Mouse (Mus musculus) lung, embryonic 14.5 days (tissue): ENCODE measurements around the gene Cntnap2. TPM values are rescaled to one million over a fixed set of nuclear protein-coding genes. Genes with fewer than 3 reads are reported as not detected.

Experiments used
- ATAC-seq: fragments of 200-750 bp; cut with Nextera tagmentation; 2 replicates; pipeline ENCODE4 v1.8.0; 2017; ENCODE audit warnings: mild to moderate bottlenecking, moderate TSS enrichment, moderate library complexity; ENCODE audit not compliant: insufficient read depth
- DNase-seq: peaks from one replicate; pipeline ENCODE4 v3.0.0-alpha.2; 2015
- H3K27ac ChIP-seq: fragments of 300-500 bp; sonication (generic); 2 replicates; pipeline ENCODE4 v1.5.1; 2014; ENCODE audit warnings: low read depth, mild to moderate bottlenecking, moderate library complexity
- H3K27me3 ChIP-seq: fragments of 300-500 bp; sonication (generic); 2 replicates; pipeline ENCODE4 v1.6.1; 2014; ENCODE audit warnings: low read length, control low read depth; ENCODE audit not compliant: insufficient read depth
- H3K36me3 ChIP-seq: fragments of 300-500 bp; sonication (generic); 2 replicates; pipeline ENCODE4 v1.6.1; 2014; ENCODE audit warnings: control low read depth; ENCODE audit not compliant: insufficient read depth
- H3K4me1 ChIP-seq: fragments of 300-500 bp; sonication (generic); 2 replicates; pipeline ENCODE4 v1.6.1; 2014; ENCODE audit warnings: antibody characterized with exemption, control low read depth; ENCODE audit not compliant: insufficient read depth
- H3K4me2 ChIP-seq: fragments of 300-500 bp; sonication (generic); 2 replicates; pipeline ENCODE4 v1.6.1; 2014; ENCODE audit warnings: mild to moderate bottlenecking
- H3K4me3 ChIP-seq: fragments of 300-500 bp; sonication (generic); 2 replicates; pipeline ENCODE4 v1.5.1; 2014; ENCODE audit warnings: low read depth, low read length
- H3K9ac ChIP-seq: fragments of 300-500 bp; sonication (generic); 2 replicates; pipeline ENCODE4 v1.6.1; 2014
- H3K9me3 ChIP-seq: fragments of 300-500 bp; sonication (generic); 2 replicates; pipeline ENCODE4 v1.6.1; 2016; ENCODE audit warnings: low read depth, low read length, control low read depth
- CTCF ChIP-seq: IDR thresholded peaks from 2 replicates; pipeline ENCODE4 v1.5.1; 2016; ENCODE audit warnings: antibody characterized with exemption, low read depth
- WGBS: fragments of 180-500 bp; shearing (Covaris S2); extraction: QIAGEN DNeasy Blood & Tissue Kit; methylation state at CpG from one replicate; pipeline ENCODE4 v1.1.7; 2014; 5-methylcytosine and 5-hydroxymethylcytosine counted together
- polyA plus RNA-seq: library from polyadenylated mRNA; unstranded; fragments of >200 nt; fragmentation: Nextera tagmentation; extraction: Ambion mirVana; gene quantifications from 2 replicates; pipeline ENCODE4 v1.2.1, GENCODE M21; 2014

Gene Cntnap2
- polyA plus RNA-seq, 1 experiment from 2014 or later = 1.0 TPM

GRCm38 (mm10) chr6:45113613-45114012, 54.5 kb downstream of the Cntnap2 start:
- H3K9me3 ChIP-seq = no peaks in the 10 kb centered on the region
- no peak for TF ChIP-seq CTCF
- ATAC-seq = no peak
- no peak overlapping the region for H3K4me3 ChIP-seq
- H3K27ac ChIP-seq = no peak overlapping the region
- no peaks in the 10 kb centered on the region for H3K36me3 ChIP-seq
- DNase-seq = no peak
- H3K9ac ChIP-seq = no peak overlapping the region
- no peak overlapping the region for H3K4me2 ChIP-seq
- no peaks in the 10 kb centered on the region for H3K4me1 ChIP-seq
- H3K27me3 ChIP-seq = no peaks in the 10 kb centered on the region

DNA sequence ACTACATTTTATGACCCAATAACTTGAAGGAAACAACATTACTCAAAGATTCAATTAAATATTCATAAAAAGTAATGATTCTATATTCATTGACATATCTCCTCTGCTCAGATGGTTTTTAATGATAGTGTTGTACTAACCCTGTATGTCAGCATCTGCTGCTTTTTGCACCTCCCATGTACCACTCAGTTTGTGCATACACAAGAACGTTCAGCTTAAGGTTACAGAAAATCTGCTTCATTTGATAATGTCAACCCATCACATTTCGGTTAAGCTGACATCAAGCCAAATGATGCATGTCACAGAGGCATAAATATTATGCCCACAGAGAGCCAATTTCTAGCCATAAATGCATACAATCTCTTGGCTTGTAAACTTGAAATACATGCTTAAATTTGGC, 85.7 kb downstream of the Cntnap2 start:
- no peaks in the 10 kb centered on the region for H3K27me3 ChIP-seq
- no peak overlapping the region for H3K9ac ChIP-seq
- H3K4me2 ChIP-seq = no peak overlapping the region
- no peak overlapping the region for H3K27ac ChIP-seq
- WGBS = 67% methylated on average over 2 of the region's 2 CpGs
- H3K4me3 ChIP-seq = no peak overlapping the region
- no peaks in the 10 kb centered on the region for H3K4me1 ChIP-seq
- no peak for DNase-seq
- H3K9me3 ChIP-seq = no peaks in the 10 kb centered on the region
- ATAC-seq = no peak
- no peak for TF ChIP-seq CTCF
- H3K36me3 ChIP-seq = no peaks in the 10 kb centered on the region

GRCm38 (mm10) chr6:45205039-45205438, 145.9 kb downstream of the Cntnap2 start:
- no peaks in the 10 kb centered on the region for H3K36me3 ChIP-seq
- no peak for DNase-seq
- no peaks in the 10 kb centered on the region for H3K9me3 ChIP-seq
- no peaks in the 10 kb centered on the region for H3K4me1 ChIP-seq
- ATAC-seq = no peak
- H3K27me3 ChIP-seq = no peaks in the 10 kb centered on the region
- H3K9ac ChIP-seq = no peak overlapping the region
- 64% methylated on average over 2 of the region's 2 CpGs for WGBS
- H3K4me2 ChIP-seq = no peak overlapping the region
- no peak for TF ChIP-seq CTCF
- H3K27ac ChIP-seq = no peak overlapping the region
- H3K4me3 ChIP-seq = no peak overlapping the region

GRCm38 (mm10) chr6:45214330-45214729, 155.2 kb downstream of the Cntnap2 start:
- DNase-seq = no peak
- TF ChIP-seq CTCF = no peak
- Histone ChIP-seq H3K4me2 (no peak overlapping the region), H3K9me3 (no peaks in the 10 kb centered on the region), H3K9ac (no peak overlapping the region), H3K27me3 (no peaks in the 10 kb centered on the region), H3K27ac (no peak overlapping the region), H3K4me1 (no peaks in the 10 kb centered on the region), H3K36me3 (no peaks in the 10 kb centered on the region), H3K4me3 (no peak overlapping the region)
- ATAC-seq = no peak
- WGBS = 56% methylated on average over 1 of the region's 1 CpGs

GRCm38 (mm10) chr6:45229002-45229401, 169.8 kb downstream of the Cntnap2 start:
- Histone ChIP-seq H3K9ac (no peak overlapping the region), H3K27ac (no peak overlapping the region), H3K9me3 (no peaks in the 10 kb centered on the region), H3K27me3 (no peaks in the 10 kb centered on the region), H3K36me3 (no peaks in the 10 kb centered on the region), H3K4me2 (no peak overlapping the region), H3K4me3 (no peak overlapping the region), H3K4me1 (no peaks in the 10 kb centered on the region)
- TF ChIP-seq CTCF = no peak
- 90% methylated on average over 1 of the region's 1 CpGs for WGBS
- ATAC-seq = no peak
- DNase-seq = no peak

GRCm38 (mm10) chr6:45232571-45232970, 173.4 kb downstream of the Cntnap2 start:
- Histone ChIP-seq H3K4me3 (no peak overlapping the region), H3K27ac (no peak overlapping the region), H3K9ac (no peak overlapping the region), H3K4me1 (no peaks in the 10 kb centered on the region), H3K4me2 (no peak overlapping the region), H3K27me3 (no peaks in the 10 kb centered on the region), H3K36me3 (no peaks in the 10 kb centered on the region), H3K9me3 (no peaks in the 10 kb centered on the region)
- 86% methylated on average over 3 of the region's 3 CpGs for WGBS
- DNase-seq (no peak), ATAC-seq (no peak)
- TF ChIP-seq CTCF = no peak

DNA sequence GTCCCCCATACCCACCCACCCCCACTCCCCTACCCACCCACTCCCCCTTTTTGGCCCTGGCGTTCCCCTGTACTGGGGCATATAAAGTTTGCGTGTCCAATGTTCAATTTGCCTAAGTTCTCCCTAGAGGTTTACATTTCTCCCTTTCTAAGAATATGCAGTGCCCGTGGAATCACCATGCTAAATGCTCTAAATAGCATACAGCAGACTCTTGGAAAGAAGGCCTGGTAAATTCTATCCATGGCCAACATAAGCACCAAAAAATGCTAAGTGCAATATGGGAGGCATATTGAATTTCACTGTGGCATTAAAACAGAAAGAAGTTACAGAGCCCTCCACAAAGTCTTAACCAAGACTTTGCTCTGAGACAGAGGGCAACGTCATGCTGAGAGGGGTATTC, 177.4 kb downstream of the Cntnap2 start:
- ATAC-seq (no peak), DNase-seq (no peak)
- TF ChIP-seq CTCF = no peak
- Histone ChIP-seq H3K27me3 (no peaks in the 10 kb centered on the region), H3K4me3 (no peak overlapping the region), H3K9ac (no peak overlapping the region), H3K9me3 (no peaks in the 10 kb centered on the region), H3K4me2 (no peak overlapping the region), H3K27ac (no peak overlapping the region), H3K4me1 (no peaks in the 10 kb centered on the region), H3K36me3 (no peaks in the 10 kb centered on the region)
- WGBS = 85% methylated on average over 4 of the region's 4 CpGs

DNA sequence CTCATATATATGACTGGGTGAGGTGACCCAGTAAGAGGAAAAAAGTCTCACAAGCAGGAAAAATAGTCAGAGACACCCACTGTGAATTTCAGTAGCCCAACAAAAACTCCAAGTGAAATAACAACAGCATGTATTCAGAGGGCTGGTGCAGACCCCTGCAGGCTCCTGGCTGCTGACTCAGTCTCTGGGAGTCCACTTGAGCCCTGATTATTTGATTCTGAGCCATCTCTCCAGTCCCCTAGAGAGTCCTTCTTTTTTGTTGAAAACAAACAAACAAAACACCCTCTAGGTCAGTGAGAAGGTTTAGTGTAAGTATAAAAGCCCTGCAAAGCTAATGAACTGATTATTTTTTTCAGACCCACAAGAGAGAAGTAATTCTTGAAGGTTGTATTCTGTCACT, 179.0 kb downstream of the Cntnap2 start:
- no peak for TF ChIP-seq CTCF
- Histone ChIP-seq H3K36me3 (no peaks in the 10 kb centered on the region), H3K4me1 (no peaks in the 10 kb centered on the region), H3K9ac (no peak overlapping the region), H3K4me2 (no peak overlapping the region), H3K9me3 (no peaks in the 10 kb centered on the region), H3K4me3 (no peak overlapping the region), H3K27ac (no peak overlapping the region), H3K27me3 (no peaks in the 10 kb centered on the region)
- DNase-seq (no peak), ATAC-seq (no peak)
